Mouse (Mus musculus) limb, embryonic 10.5 days (tissue): ENCODE data around the gene Lbhd2. TPM values are rescaled to one million over a fixed set of nuclear protein-coding genes. Genes with fewer than 3 reads are reported as not detected.

Source experiments
- DNase-seq: peaks from one replicate; pipeline ENCODE4 v3.0.0-alpha.2; 2017; ENCODE audit warnings: low spot score
- H3K27ac ChIP-seq: fragments of 300-500 bp; sonication (generic); 2 replicates; pipeline ENCODE4 v1.5.1; 2016; ENCODE audit warnings: mild to moderate bottlenecking
- H3K27me3 ChIP-seq: fragments of 300-500 bp; sonication (generic); 2 replicates; pipeline ENCODE4 v1.6.1; 2016; ENCODE audit warnings: low read depth, mild to moderate bottlenecking; ENCODE audit not compliant: poor library complexity, severe bottlenecking
- H3K36me3 ChIP-seq: fragments of 300-500 bp; sonication (generic); 2 replicates; pipeline ENCODE4 v1.6.1; 2016; ENCODE audit warnings: mild to moderate bottlenecking, moderate library complexity
- H3K4me1 ChIP-seq: fragments of 300-500 bp; sonication (generic); 2 replicates; pipeline ENCODE4 v1.6.1; 2016
- H3K4me3 ChIP-seq: fragments of 300-500 bp; sonication (generic); 2 replicates; pipeline ENCODE4 v1.5.1; 2016; ENCODE audit warnings: mild to moderate bottlenecking, moderate library complexity
- H3K9me3 ChIP-seq: fragments of 300-500 bp; sonication (generic); replicated peaks from 2 replicates; pipeline ENCODE4 v1.6.1; 2016; ENCODE audit warnings: mild to moderate bottlenecking
- WGBS: fragments of 180-500 bp; shearing (Covaris S2); methylation state at CpG from one replicate; pipeline ENCODE4 v1.1.7; 2016; 5-methylcytosine and 5-hydroxymethylcytosine counted together
- polyA plus RNA-seq: library from polyadenylated mRNA; unstranded; fragments of >200 nt; fragmentation: Nextera tagmentation; extraction: Ambion mirVana; gene quantifications from 2 replicates; pipeline ENCODE4 v1.2.1, GENCODE M21; 2016

Gene Lbhd2
- polyA plus RNA-seq, 1 experiment from 2014 or later: not detected

DNA sequence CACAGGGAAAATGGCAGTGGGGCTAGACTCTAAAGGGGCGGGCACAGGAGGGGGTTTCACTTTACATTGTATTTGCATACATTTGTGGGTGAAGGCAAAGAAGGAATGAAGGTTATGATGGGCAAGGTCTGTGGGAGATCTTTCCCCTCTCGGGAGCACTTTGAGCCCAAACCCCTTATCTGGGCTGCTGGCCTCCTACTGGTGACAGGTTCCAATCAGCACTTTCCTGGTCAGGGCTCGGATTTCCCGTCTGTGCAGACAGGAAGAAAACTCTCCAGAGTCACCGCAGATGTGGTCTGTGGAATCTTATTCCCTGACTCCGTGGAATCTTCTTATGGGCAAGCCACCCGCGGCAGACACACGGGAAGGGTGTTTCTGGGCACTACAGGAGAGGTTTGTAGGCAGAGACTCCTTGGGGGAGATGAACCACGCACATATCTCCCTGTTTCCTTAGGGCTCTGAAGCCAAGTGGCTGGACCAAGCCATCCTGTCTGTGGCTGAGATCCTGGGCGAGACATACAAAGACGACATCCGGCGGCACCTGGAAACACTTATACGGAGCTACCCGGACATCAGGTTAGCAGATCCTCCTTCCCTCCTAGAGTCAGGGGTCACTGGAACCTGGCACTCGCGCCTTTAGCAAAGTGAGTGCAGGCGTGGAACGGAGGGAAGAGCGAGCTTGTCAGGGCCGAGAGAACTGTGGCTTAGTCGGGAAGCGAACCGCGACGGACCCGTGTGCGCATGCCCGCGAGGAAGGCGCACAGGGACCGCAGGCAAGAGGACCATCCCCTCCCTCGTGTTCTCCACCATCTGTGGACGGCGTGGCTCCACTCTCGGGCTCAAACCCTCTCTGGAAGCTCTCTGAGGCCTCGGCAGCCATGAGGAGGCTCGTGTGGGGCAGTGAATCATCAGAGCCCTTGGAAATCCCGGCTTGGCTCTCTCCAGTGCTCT lies 22.6 kb downstream of the Lbhd2 start:
- under 1% methylated on average over 40 of the region's 40 CpGs for WGBS
- no peaks in the 10 kb centered on the region for H3K36me3 ChIP-seq
- peak overlapping the region; percentile 66 for H3K27ac ChIP-seq
- peak; percentile 76 for DNase-seq
- H3K9me3 ChIP-seq: no peaks in the 10 kb centered on the region
- peaks cover 99% of the 10 kb centered on the region for H3K27me3 ChIP-seq
- H3K4me1 ChIP-seq: peaks cover 69% of the 10 kb centered on the region
- H3K4me3 ChIP-seq: peak overlapping the region; percentile 47

DNA sequence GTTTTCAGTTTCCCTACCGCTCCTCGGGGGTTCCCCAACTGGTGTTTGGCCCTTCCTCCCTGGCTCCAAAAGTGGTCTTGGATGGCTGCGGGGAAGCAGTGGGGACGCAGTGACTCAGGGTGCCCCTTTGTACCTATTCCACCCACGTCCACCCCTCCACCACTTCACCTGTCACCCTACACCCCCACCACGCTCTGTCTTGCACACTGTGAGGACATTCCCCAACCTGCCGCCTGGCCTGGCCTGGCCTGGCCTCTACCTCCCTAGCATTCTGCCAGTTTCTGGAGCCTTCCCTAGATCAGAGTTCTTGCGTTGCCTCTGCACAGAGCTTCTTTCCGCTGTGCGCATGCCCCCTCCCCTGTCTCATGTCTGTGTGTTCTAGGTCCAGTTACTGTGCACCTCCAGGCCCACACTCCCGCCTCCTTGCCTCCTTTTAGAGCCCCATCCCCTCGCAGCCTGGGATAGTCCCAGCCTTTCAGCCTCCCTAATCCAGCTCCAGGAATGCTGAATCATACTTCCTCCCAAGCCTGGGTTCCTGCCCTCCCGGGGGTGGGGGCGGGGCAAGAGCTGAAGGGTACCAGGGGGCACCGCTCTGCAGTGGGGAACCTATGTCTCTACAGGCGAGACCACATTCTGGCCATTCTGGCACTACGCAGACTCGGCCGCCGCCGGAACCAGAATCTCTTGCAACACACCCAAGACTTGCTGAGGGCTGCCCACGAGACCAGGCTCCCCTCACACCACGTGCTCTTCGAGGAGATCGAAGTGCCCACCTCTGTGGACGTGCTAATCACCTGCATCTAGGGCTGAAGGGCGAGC lies 23.6 kb downstream of the Lbhd2 start:
- peaks cover 99% of the 10 kb centered on the region for H3K27me3 ChIP-seq
- peak overlapping the region; percentile 66 for H3K27ac ChIP-seq
- peak; percentile 50 for DNase-seq
- H3K9me3 ChIP-seq: no peaks in the 10 kb centered on the region
- 5% methylated on average over 27 of the region's 27 CpGs for WGBS
- peak overlapping the region; percentile 47 for H3K4me3 ChIP-seq
- peaks cover 76% of the 10 kb centered on the region for H3K4me1 ChIP-seq
- H3K36me3 ChIP-seq: no peaks in the 10 kb centered on the region

DNA sequence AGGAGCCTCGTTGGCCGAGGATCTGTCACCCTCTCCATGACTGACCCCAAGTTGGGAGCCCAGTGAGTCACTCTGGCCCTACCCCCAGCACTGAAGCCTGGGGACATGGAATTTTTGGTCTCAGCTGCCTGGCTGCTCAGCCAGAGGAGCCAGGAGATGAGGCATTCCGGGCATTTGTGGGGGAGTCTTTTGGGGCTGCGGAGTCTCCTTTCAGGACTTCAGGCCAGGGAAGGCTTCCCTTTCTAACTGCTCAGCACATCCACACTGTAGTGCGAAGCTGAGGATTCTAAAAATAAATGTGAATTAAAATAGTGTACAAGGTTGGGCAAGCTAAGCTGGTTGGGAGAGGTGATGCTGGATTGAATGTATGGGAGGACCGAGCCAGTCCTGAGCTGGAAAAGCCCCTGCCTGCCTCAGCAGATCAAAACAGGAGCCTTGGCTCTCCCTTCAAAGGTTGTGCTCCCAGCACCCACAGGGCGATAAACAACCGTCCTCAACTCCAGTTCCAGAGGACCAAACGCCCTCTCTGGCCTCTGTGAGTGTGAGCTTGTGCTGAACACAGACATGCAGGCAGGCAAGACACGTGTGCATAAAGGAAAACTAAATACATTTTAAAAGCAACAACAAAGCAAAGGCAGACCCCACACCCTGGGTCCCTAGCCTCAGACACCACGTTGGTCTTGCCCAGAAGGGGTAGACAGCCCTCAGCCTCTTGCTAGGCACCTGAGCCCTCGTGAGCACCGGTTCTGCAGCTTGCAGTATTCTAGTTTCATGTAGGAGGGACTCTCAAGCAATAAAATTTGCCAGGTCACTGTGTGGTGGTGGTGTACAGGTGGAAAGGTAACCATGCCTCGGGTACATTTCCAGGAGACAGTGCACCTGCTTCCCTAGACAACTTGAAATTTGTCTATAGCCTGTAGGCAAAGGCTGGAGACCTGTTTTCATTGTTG lies 24.5 kb downstream of the Lbhd2 start:
- Histone ChIP-seq H3K4me3 (no peak overlapping the region), H3K27ac (peak overlapping the region; percentile 36; the same call in 1 of the 2 replicates), H3K36me3 (no peaks in the 10 kb centered on the region), H3K27me3 (peaks cover 99% of the 10 kb centered on the region), H3K9me3 (no peaks in the 10 kb centered on the region), H3K4me1 (peaks cover 68% of the 10 kb centered on the region)
- 20% methylated on average over 14 of the region's 14 CpGs for WGBS
- no peak for DNase-seq

DNA sequence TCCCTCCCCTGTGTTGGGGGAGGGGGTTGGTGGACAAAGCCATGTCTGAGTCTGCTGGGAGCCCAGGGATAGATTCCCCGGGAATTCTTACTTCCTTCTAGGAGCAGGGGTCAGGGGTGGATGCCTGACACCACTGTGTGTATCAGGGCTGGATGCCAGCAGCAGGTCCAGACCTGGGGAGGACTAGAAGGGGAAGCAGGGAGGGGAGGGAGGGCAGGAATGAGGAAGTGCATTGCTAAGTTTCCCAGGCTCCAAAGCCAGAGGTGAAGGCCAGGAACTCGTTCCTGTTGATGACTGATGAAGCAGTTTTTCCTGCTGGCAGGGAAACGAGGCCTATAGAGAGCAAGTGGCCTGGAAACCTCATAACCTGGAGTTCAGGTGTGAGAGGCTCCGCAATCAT lies 25.5 kb downstream of the Lbhd2 start:
- Histone ChIP-seq H3K27ac (no peak overlapping the region), H3K9me3 (no peaks in the 10 kb centered on the region), H3K36me3 (no peaks in the 10 kb centered on the region), H3K4me3 (no peak overlapping the region), H3K27me3 (peaks cover 99% of the 10 kb centered on the region), H3K4me1 (peaks cover 68% of the 10 kb centered on the region)
- 35% methylated on average over 4 of the region's 4 CpGs for WGBS
- no peak for DNase-seq

DNA sequence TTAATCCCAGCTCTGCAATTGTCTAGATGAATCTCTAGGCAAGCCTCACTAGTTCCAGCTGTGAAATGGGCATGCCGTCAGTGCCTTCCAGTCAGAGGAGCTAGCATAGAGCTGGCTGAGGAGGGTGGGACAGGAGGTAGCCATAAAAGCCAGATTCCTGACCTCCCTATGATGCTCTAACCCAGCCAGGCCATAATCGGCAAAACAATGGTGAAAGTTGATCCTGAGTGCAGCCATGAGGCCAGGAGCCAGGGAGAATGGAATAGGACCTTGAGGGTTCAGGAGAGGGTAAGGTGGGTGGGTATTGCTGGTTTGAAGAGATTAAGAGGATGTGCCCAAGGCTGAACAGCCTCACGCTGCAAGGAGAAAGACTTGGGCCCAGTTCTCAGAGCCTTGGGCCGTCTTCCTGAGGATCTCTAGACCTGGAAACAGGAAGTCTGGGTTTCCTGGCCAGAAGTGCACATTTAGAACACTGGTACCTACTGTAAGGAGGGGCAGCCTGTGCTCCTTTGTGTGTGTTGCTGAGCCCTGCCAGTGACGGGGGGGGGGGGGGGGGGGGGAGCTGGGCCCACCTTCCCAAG lies 26.2 kb downstream of the Lbhd2 start:
- peaks cover 99% of the 10 kb centered on the region for H3K27me3 ChIP-seq
- DNase-seq: no peak
- no peaks in the 10 kb centered on the region for H3K36me3 ChIP-seq
- H3K4me1 ChIP-seq: peaks cover 66% of the 10 kb centered on the region
- H3K27ac ChIP-seq: peak overlapping the region; percentile 66
- H3K4me3 ChIP-seq: no peak overlapping the region
- WGBS: 42% methylated on average over 5 of the region's 5 CpGs
- H3K9me3 ChIP-seq: no peaks in the 10 kb centered on the region

DNA sequence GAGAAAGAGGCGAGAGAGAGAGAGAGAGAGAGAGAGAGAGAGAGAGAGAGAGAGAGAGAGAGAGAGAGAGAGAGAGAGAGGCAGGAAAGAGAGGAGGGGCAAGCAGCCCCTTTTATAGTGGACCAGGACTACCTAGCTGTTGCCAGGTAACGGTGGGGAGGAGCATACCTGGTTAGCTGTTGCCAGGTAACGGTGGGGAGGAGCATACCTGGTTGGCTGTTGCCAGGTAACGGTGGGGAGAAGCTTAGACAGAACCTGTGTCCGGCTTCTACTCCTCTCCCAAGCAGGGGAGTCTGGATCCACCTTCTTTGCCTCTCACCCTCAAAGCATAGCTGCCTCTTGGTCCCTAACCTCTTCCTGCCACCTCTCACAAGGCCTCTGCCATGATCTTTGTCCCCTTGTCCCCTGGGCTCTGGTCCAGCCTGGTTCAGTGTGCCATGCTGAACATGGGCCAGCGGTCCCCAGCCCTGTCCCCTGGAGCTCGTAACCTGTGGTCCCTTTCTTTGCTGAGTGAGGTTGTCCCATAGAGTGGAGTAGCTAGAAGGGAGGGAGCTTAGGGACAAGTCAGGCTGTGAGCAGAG lies 27.6 kb downstream of the Lbhd2 start:
- peaks cover 51% of the 10 kb centered on the region for H3K4me1 ChIP-seq
- H3K27ac ChIP-seq: peak overlapping the region; percentile 71
- peak overlapping the region; percentile 16; the same call in 1 of the 2 replicates for H3K4me3 ChIP-seq

DNA sequence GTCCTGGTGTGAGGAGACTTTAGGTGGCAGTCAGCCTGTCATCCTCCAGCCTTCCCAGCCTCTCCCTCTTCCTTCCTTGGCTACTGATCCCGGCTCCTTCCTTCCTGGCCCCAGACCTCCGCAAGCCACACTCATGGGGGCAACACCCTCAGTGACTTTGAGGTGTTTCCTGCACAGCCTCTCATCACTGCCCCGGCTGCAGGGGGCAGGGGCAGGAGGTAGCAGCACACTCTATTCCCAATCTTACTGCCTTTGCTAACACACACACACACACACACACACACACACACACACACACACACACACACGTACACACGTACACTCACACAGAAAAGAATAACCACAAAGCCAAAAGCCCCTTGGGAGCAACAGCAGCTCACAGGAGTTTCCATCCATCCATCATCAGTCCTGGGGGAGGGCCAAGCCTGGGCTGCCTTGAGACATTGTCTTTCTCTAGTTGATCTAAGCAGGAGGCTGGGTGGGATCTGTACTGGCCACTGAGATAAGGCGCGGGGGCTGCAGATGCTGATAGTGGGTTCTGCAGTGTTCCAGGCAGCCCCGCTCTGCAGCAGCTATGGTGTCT lies 28.2 kb downstream of the Lbhd2 start:
- whole genome bisulfite sequencing: 54% methylated on average over 8 of the region's 8 CpGs
- Histone ChIP-seq H3K27me3 (peaks cover 99% of the 10 kb centered on the region), H3K36me3 (no peaks in the 10 kb centered on the region), H3K9me3 (no peaks in the 10 kb centered on the region), H3K27ac (peak overlapping the region; percentile 71; the same call in 1 of the 2 replicates), H3K4me3 (no peak overlapping the region), H3K4me1 (peaks cover 46% of the 10 kb centered on the region)
- no peak for DNase-seq

More for the DNA sequence above, 27.6 kb downstream of the Lbhd2 start:
- H3K36me3 ChIP-seq: no peaks in the 10 kb centered on the region
- WGBS: 31% methylated on average over 6 of the region's 7 CpGs
- no peak for DNase-seq
- peaks cover 99% of the 10 kb centered on the region for H3K27me3 ChIP-seq
- H3K9me3 ChIP-seq: no peaks in the 10 kb centered on the region

DNA sequence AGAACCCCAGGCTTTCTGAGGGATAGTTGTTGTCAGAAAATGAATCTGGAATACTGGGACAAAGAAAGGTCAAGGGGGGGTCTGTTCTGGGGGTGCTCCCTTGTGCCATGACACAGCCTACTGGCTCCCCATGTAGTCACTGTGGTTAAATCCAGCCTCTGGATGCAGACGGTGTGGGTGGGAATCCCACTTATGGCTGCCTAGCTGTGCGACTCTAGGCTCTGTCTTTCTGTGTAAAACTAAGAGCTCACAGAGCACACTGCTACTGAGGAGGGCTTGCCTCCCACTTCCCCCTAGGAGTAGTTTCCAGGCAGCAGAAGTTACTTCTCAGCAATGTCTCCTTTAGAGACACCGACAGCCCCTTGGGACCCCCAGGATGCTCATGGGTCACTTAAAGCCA lies 29.6 kb downstream of the Lbhd2 start:
- peaks cover 99% of the 10 kb centered on the region for H3K27me3 ChIP-seq
- H3K36me3 ChIP-seq: no peaks in the 10 kb centered on the region
- no peak overlapping the region for H3K27ac ChIP-seq
- no peak for DNase-seq
- no peak overlapping the region for H3K4me3 ChIP-seq
- no peaks in the 10 kb centered on the region for H3K9me3 ChIP-seq
- peaks cover 33% of the 10 kb centered on the region for H3K4me1 ChIP-seq
- WGBS: 86% methylated on average over 3 of the region's 3 CpGs

DNA sequence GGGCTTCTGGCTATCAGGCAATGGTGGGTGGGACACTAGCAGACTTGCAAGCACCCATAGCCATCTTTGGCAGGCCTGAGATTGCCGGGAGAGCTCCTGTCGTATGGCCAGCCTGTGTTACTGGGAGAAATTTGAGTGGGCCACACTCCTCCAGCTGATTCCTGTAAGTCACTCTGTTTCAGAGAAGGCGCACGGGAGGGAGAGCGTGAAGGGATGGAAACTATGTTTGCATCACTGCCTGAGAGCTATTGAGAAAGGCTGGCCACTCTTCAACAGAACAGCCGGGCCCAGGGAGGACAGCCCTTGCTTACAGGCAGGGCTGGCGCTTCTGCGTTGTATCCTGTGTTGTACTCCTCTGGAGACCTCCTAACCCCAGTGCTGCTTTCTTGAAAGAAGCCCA lies 30.0 kb downstream of the Lbhd2 start:
- H3K36me3 ChIP-seq: no peaks in the 10 kb centered on the region
- no peak overlapping the region for H3K4me3 ChIP-seq
- H3K9me3 ChIP-seq: no peaks in the 10 kb centered on the region
- H3K27me3 ChIP-seq: peaks cover 99% of the 10 kb centered on the region
- 76% methylated on average over 8 of the region's 8 CpGs for WGBS
- no peak overlapping the region for H3K27ac ChIP-seq
- H3K4me1 ChIP-seq: peaks cover 29% of the 10 kb centered on the region
- no peak for DNase-seq

DNA sequence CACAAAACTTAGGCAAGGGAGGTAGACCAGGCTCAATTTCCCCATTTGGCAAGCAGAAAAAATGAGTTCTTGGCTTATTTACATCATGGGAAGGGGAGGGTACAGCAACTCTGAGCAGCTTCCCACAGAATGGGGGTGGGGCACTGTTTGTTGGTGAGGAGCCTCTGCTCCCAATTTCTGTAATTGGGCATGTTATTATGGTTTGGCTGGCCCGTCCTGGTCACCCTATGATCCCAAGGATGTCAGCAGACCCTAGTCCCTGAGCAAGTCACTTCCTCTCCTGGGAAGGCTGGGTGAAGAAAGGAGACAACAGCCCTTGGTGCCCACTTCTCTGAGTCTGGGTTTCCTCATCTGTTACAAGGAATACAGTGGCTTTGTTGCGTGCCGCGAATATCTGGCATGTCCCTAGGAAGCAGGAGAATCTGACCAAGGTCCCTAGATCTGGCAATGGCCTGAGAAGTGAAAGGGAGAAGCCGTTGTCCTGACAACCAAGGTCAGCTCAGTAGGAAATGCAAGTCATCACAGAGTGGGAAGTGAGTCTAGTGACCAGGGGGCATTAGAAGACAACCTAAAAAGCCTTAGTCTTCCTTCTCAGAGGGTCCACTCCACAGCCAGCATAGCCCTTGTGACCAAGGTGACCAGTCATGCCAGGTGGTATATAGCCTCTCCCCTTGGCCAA lies 30.8 kb downstream of the Lbhd2 start:
- peaks cover 99% of the 10 kb centered on the region for H3K27me3 ChIP-seq
- WGBS: 74% methylated on average over 5 of the region's 5 CpGs
- no peak for DNase-seq
- no peak overlapping the region for H3K27ac ChIP-seq
- no peaks in the 10 kb centered on the region for H3K36me3 ChIP-seq
- peaks cover 31% of the 10 kb centered on the region for H3K4me1 ChIP-seq
- no peaks in the 10 kb centered on the region for H3K9me3 ChIP-seq
- no peak overlapping the region for H3K4me3 ChIP-seq

DNA sequence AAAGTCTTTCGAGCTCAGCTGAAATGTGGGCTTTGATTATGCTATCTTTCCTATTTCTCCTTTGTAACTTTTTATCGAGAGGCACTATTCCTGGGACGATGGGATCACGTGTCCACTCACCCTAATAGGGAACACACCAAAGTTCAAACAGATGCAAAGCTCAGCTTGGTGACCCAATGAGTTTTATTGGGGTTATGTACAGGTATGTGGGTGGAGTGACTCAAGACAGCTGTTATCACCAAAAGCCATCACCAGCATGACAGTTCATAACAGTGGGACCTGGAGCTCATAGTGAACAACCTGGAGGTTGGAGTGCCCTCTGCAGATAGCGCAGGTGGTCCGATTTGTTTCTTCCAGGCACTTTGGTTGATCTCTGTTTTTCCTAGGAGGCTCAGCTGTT lies 32.2 kb downstream of the Lbhd2 start:
- no peaks in the 10 kb centered on the region for H3K9me3 ChIP-seq
- no peak for DNase-seq
- H3K36me3 ChIP-seq: no peaks in the 10 kb centered on the region
- H3K27me3 ChIP-seq: peaks cover 100% of the 10 kb centered on the region
- H3K4me3 ChIP-seq: no peak overlapping the region
- no peak overlapping the region for H3K27ac ChIP-seq
- H3K4me1 ChIP-seq: peaks cover 33% of the 10 kb centered on the region
- WGBS: 80% methylated on average over 6 of the region's 6 CpGs
